Mouse (Mus musculus): ENCODE results near the gene Gm10142.
A peak's percentile ranks its signal among the peaks of the same experiment; 100 is the strongest.
"Not testable (repeated sequence)": the region's sequence is repeated elsewhere in the genome, so short reads cannot be mapped to it uniquely, and the experiment has no call there.

Gene Gm10142

GRCm38 (mm10) chr10:77715507-77715906 lies at the start of gene Gm10142:
Gm10142 (plus strand) TSS chr10:77715807.
- no peak for DNase-seq (ENCODE audit: extremely low read depth, low read depth)

- DNase-seq (ENCODE audit: extremely low read depth, low read depth), result no peak
These were observed 49.3 kb upstream of the Gm10142 start for GRCm38 (mm10) chr10:77666342-77666741.

- DNase-seq (ENCODE audit: extremely low read depth, low read depth), result no peak
These were observed 48.2 kb upstream of the Gm10142 start for GRCm38 (mm10) chr10:77667402-77667801.

- no peak for DNase-seq (ENCODE audit: extremely low read depth, low read depth)
These were observed 44.9 kb upstream of the Gm10142 start for GRCm38 (mm10) chr10:77670710-77671109.

- peak; percentile 86 for DNase-seq (ENCODE audit: extremely low read depth, low read depth)
These were observed 44.1 kb upstream of the Gm10142 start for GRCm38 (mm10) chr10:77671519-77671918.

GRCm38 (mm10) chr10:77673765-77674164 lies 41.8 kb upstream of the Gm10142 start:
- DNase-seq (ENCODE audit: extremely low read depth, low read depth), result no peak

GRCm38 (mm10) chr10:77677562-77677961 lies 38.0 kb upstream of the Gm10142 start:
- no peak for DNase-seq (ENCODE audit: extremely low read depth, low read depth)

- DNase-seq (ENCODE audit: extremely low read depth, low read depth), result no peak
These were observed 32.6 kb upstream of the Gm10142 start for GRCm38 (mm10) chr10:77682994-77683393.

GRCm38 (mm10) chr10:77684181-77684580 lies 31.4 kb upstream of the Gm10142 start:
- DNase-seq (ENCODE audit: extremely low read depth, low read depth), result no peak

- no peak for DNase-seq (ENCODE audit: extremely low read depth, low read depth)
These were observed 29.5 kb upstream of the Gm10142 start, which contains the start of gene Tspear for GRCm38 (mm10) chr10:77685895-77686664. Tspear (plus strand) TSS chr10:77686569.

GRCm38 (mm10) chr10:77687021-77687420 lies 28.6 kb upstream of the Gm10142 start:
- DNase-seq (ENCODE audit: extremely low read depth, low read depth), result no peak

- not testable (repeated sequence) for DNase-seq (ENCODE audit: extremely low read depth, low read depth)
These were observed 25.2 kb upstream of the Gm10142 start, which contains the start of gene Gm19402 for GRCm38 (mm10) chr10:77690356-77690807. Gm19402 (minus strand) TSS chr10:77690757.

GRCm38 (mm10) chr10:77697133-77697532 lies 18.5 kb upstream of the Gm10142 start, which contains the start of gene Gm9508:
Gm9508 (minus strand) TSS chr10:77697233.
- no peak for DNase-seq (ENCODE audit: extremely low read depth, low read depth)

GRCm38 (mm10) chr10:77706326-77706725 lies 9.3 kb upstream of the Gm10142 start, which contains the start of gene Gm10272:
Gm10272 (plus strand) TSS chr10:77706626.
- DNase-seq (ENCODE audit: extremely low read depth, low read depth), result no peak

GRCm38 (mm10) chr10:77709831-77710230 lies 5.8 kb upstream of the Gm10142 start:
- DNase-seq (ENCODE audit: extremely low read depth, low read depth), result no peak

- not testable (repeated sequence) for DNase-seq (ENCODE audit: extremely low read depth, low read depth)
These were observed 4.5 kb upstream of the Gm10142 start, which contains the start of gene Gm10024 for GRCm38 (mm10) chr10:77711157-77711556. Gm10024 (plus strand) TSS chr10:77711457.

GRCm38 (mm10) chr10:77713734-77714133 lies 1.9 kb upstream of the Gm10142 start:
- peak; percentile 77 for DNase-seq (ENCODE audit: extremely low read depth, low read depth)

GRCm38 (mm10) chr10:77720299-77720698 lies 4.7 kb downstream of the Gm10142 start, which contains the start of gene Krtap12-1:
Krtap12-1 (plus strand) TSS chr10:77720599.
- DNase-seq (ENCODE audit: extremely low read depth, low read depth), result not testable (repeated sequence)

- no peak for DNase-seq (ENCODE audit: extremely low read depth, low read depth)
These were observed 9.2 kb downstream of the Gm10142 start for GRCm38 (mm10) chr10:77724855-77725254.

GRCm38 (mm10) chr10:77726186-77726585 lies 10.6 kb downstream of the Gm10142 start, which contains the start of gene Gm10100:
Gm10100 (plus strand) TSS chr10:77726486.
- no peak for DNase-seq (ENCODE audit: extremely low read depth, low read depth)

GRCm38 (mm10) chr10:77728280-77728679 lies 12.7 kb downstream of the Gm10142 start:
- no peak for DNase-seq (ENCODE audit: extremely low read depth, low read depth)

- peak; percentile 24 for DNase-seq (ENCODE audit: extremely low read depth, low read depth)
These were observed 13.6 kb downstream of the Gm10142 start for GRCm38 (mm10) chr10:77729241-77729640.

All from MEL-GATA-1-ER (cell line).